Mouse (Mus musculus): Measurements from ENCODE around the gene Tmem214.

DNA sequence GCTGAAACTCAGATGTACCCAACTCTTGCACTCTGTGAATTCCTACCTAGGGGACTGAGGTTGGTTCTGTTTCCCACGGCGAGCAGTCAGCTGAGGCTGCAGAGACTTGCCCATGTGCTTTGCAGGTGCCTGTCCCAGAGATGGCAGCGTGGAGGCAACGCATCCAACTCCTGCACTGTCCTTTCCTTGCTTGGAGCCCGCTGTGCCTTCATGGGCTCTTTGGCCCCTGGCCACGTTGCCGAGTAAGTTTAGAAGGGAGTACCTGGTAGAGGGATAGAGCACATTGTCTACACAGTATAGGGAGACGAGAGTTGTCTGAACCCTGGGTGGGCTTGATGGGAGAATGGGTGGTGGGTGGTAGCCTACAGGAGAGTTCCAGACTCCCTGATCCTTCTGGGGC, 56.8 kb downstream of the Tmem214 start:
- TF ChIP-seq POLR2A (IDR thresholded peaks at IDR 0.05; ENCODE audit: borderline replicate concordance, low read depth, low read length) = no peak
- no peak for TF ChIP-seq CTCF (IDR thresholded peaks at IDR 0.05; ENCODE audit: low read depth, low read length)
